Mouse (Mus musculus) bone marrow macrophage, adult 2 months (primary cell): Measurements from ENCODE around the gene Col4a2. TPM values are rescaled to one million over a fixed set of nuclear protein-coding genes. Genes with fewer than 3 reads are reported as not detected.

Experiments used
- H3K27ac ChIP-seq: 2 replicates; pipeline ENCODE4 v1.5.1; 2012; ENCODE audit warnings: low read depth, low read length; ENCODE audit not compliant: insufficient read depth
- H3K4me1 ChIP-seq: 2 replicates; pipeline ENCODE4 v1.6.1; 2012; ENCODE audit warnings: low read length; ENCODE audit not compliant: control insufficient read depth, insufficient read depth
- H3K4me3 ChIP-seq: 2 replicates; pipeline ENCODE4 v1.5.1; 2012; ENCODE audit warnings: mild to moderate bottlenecking, low read length, moderate library complexity; ENCODE audit not compliant: insufficient read depth
- CTCF ChIP-seq: IDR thresholded peaks from 2 replicates; pipeline ENCODE4 v1.5.1; 2012; ENCODE audit warnings: low read depth, mild to moderate bottlenecking, low read length, moderate library complexity
- POLR2A ChIP-seq: IDR thresholded peaks from 2 replicates; pipeline ENCODE4 v1.6.1; 2012; ENCODE audit warnings: mild to moderate bottlenecking, low read depth, low read length, borderline replicate concordance
- polyA plus RNA-seq: library from polyadenylated mRNA; stranded (reverse); fragments of >200 nt; gene quantifications from 2 replicates; pipeline ENCODE4 v1.2.4, GENCODE M21; 2012; ENCODE audit not compliant: missing spikeins, insufficient read depth, insufficient read length

Col4a2 gene
- polyA plus RNA-seq, 1 experiment: 2.6 TPM

DNA sequence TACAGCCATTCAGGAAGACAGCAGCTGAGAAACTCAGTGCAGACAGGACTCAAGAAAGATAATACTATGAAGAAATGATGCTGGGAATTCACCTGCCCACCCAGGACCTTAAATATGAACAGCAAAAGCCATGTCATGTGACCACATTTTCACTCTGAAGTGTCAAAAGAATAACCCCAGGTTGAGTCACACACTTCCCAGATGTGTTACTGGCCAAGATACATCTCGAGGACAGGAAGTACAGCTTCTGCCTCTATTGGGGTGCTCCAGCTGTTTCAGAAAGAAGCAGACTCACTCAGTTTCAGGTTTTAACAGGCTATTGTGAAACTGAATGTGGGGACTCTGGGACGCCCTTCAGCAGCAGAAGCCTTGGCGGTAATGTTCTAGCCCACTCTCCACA lies 140.0 kb downstream of the Col4a2 start:
- peaks cover 58% of the 10 kb centered on the region for H3K4me1 ChIP-seq
- TF ChIP-seq CTCF (no peak), POLR2A (no peak)
- peak overlapping the region; percentile 4; the same call in 1 of the 2 replicates for H3K4me3 ChIP-seq
- peak overlapping the region; percentile 77 for H3K27ac ChIP-seq

DNA sequence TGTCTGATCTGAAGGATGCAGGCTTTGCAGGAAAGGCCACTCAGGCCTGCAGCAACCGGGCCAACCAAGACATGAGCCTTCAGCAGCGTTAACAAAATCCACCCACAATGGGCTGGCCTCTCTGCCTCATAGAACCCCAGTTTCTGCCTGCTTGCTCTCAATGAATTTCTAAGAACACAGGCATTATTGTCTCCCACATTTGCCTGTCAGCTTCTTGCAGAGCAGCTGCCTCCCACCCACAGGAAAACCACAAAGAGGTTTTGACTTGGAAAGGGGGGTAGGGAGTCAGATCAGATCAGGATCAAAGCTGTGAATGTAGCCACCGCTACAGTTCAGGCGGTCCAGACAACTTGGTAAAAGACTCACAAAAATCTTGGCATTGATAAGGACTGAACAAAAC lies 140.4 kb downstream of the Col4a2 start:
- peak overlapping the region; percentile 77 for H3K27ac ChIP-seq
- peak overlapping the region; percentile 4; the same call in 1 of the 2 replicates for H3K4me3 ChIP-seq
- peaks cover 62% of the 10 kb centered on the region for H3K4me1 ChIP-seq
- TF ChIP-seq POLR2A (no peak), CTCF (no peak)

GRCm38 (mm10) chr8:11454228-11454627 lies 141.6 kb downstream of the Col4a2 start:
- no peak overlapping the region for H3K27ac ChIP-seq
- no peak for TF ChIP-seq CTCF
- TF ChIP-seq POLR2A: no peak
- peaks cover 74% of the 10 kb centered on the region for H3K4me1 ChIP-seq
- H3K4me3 ChIP-seq: no peak overlapping the region

DNA sequence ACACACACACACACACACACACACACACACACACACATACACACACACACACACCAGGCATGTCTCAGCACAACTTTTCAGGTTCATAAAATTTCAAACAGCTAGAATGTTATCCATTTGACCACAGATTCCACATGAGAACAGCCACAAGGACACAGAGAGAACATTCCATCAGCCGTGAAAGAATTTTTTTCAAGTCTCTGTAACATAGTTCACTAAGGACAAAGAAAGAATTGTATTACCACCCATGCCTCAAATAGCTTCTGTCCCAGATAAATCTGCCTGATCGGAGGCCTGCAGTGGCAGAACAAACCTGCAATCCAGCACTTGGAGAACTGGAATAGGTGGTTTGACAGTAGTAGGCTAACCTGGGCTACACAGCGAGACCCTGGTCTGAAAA lies 144.7 kb downstream of the Col4a2 start:
- Histone ChIP-seq H3K4me3 (no peak overlapping the region), H3K27ac (no peak overlapping the region), H3K4me1 (peaks cover 81% of the 10 kb centered on the region)
- TF ChIP-seq CTCF (no peak), POLR2A (no peak)

DNA sequence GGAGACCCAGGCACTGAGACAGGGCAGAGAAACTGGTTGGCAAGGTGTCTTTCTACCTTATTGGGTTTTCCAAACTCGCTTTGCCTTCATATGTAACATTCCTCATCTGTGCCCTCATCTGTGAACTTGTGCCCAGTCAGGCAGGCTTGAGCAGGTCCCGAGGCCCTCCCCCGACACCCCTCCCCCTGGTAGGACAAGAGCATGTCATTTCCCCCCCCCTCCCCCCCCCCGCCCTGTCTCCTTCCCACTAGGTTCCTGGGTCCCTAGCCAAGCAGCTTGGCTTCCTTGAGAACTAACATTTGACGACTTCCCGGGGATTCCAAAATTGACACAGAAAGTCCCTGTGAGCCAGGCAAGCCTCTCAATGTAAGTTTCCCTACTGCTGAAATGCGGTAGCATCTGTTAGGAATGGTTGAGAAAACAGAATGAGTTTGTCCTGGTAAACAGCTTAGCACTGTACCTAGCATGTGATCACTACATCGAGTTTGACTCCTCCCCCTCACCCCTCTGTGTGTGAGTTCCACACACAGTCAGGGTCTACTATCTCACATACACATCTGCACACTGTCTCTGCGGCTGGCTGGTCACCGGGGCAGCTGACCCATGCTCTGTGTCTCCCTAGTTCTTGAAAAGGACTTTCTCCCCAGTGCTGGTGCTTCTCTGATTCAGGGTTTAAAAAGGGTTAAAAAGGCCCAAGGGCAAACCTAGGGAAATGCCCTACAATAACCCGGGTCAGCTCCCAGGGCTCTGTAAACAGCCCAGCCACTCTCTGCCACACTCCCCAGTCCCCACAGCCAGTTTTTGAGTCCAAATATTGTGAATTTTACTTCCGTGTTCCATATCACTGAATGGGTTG lies 145.6 kb downstream of the Col4a2 start:
- no peak for TF ChIP-seq CTCF
- TF ChIP-seq POLR2A: no peak
- Histone ChIP-seq H3K4me3 (no peak overlapping the region), H3K27ac (peak overlapping the region; percentile 46), H3K4me1 (peaks cover 81% of the 10 kb centered on the region)

GRCm38 (mm10) chr8:11459016-11459415 lies 146.4 kb downstream of the Col4a2 start:
- peaks cover 81% of the 10 kb centered on the region for H3K4me1 ChIP-seq
- TF ChIP-seq POLR2A: no peak
- no peak overlapping the region for H3K4me3 ChIP-seq
- peak overlapping the region; percentile 46; the same call in 1 of the 2 replicates for H3K27ac ChIP-seq

GRCm38 (mm10) chr8:11460934-11461333 lies 148.3 kb downstream of the Col4a2 start:
- TF ChIP-seq POLR2A: no peak
- TF ChIP-seq CTCF: no peak
- Histone ChIP-seq H3K4me3 (no peak overlapping the region), H3K27ac (peak overlapping the region; percentile 72), H3K4me1 (peaks cover 87% of the 10 kb centered on the region)

GRCm38 (mm10) chr8:11461847-11462246 lies 149.2 kb downstream of the Col4a2 start:
- H3K27ac ChIP-seq: peak overlapping the region; percentile 17; the same call in 1 of the 2 replicates
- TF ChIP-seq POLR2A (no peak), CTCF (no peak)
- H3K4me3 ChIP-seq: no peak overlapping the region
- peaks cover 86% of the 10 kb centered on the region for H3K4me1 ChIP-seq

GRCm38 (mm10) chr8:11462641-11463040 lies 150.0 kb downstream of the Col4a2 start:
- TF ChIP-seq POLR2A (no peak), CTCF (no peak)
- Histone ChIP-seq H3K4me3 (no peak overlapping the region), H3K4me1 (peaks cover 78% of the 10 kb centered on the region), H3K27ac (peak overlapping the region; percentile 85)

DNA sequence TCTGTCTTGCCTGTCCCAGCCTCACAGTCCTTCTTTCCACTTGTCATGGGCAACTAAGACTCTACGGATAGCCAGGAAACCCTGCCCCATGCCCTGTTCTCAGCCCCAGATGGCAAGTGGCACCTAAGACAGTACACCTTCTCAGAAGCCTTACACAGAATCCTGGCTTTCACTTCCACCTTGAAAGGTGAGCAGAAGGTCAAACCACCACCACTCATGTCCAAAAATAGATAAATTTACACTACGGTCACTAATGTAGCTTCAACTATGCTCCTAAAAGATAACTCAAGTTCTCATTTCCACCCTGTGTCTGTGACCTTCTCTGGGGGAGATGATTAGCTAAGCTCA lies 150.9 kb downstream of the Col4a2 start:
- Histone ChIP-seq H3K4me3 (peak overlapping the region; percentile 17), H3K4me1 (peaks cover 70% of the 10 kb centered on the region), H3K27ac (peak overlapping the region; percentile 85)
- TF ChIP-seq POLR2A: no peak
- TF ChIP-seq CTCF: no peak
